Mouse (Mus musculus) forebrain, embryonic 14.5 days (tissue): ENCODE measurements at regions not wholly inside any gene's neighbourhood (a gene's known extent, or its start where the extent isn't known, plus 50 kb on each side); places are given as distances from the start of the nearest gene placed in this dataset.
"Not testable (repeated sequence)": the region's sequence is repeated elsewhere in the genome, so short reads cannot be mapped to it uniquely, and the experiment has no call there.

Source experiments
- ATAC-seq: fragments of 200-750 bp; cut with Nextera tagmentation; 2 replicates; pipeline ENCODE4 v1.8.0; 2017; ENCODE audit warnings: mild to moderate bottlenecking, moderate library complexity
- DNase-seq: peaks from one replicate; pipeline ENCODE4 v3.0.0-alpha.2; 2015; ENCODE audit warnings: low spot score
- H3K27ac ChIP-seq: fragments of 300-500 bp; sonication (generic); 2 replicates; pipeline ENCODE4 v1.5.1; 2014; ENCODE audit warnings: low read depth, mild to moderate bottlenecking, control low read depth, low read length, moderate library complexity
- H3K27me3 ChIP-seq: fragments of 300-500 bp; sonication (generic); replicated peaks from 2 replicates; pipeline ENCODE4 v1.6.1; 2014; ENCODE audit warnings: low read length, control low read depth, mixed read lengths; ENCODE audit not compliant: control insufficient read depth, insufficient read depth
- H3K36me3 ChIP-seq: fragments of 300-500 bp; sonication (generic); 2 replicates; pipeline ENCODE4 v1.6.1; 2014; ENCODE audit warnings: low read length, control low read depth; ENCODE audit not compliant: control insufficient read depth, insufficient read depth
- H3K4me1 ChIP-seq: fragments of 300-500 bp; sonication (generic); 2 replicates; pipeline ENCODE4 v1.6.1; 2014; ENCODE audit warnings: antibody characterized with exemption, low read length, control low read depth; ENCODE audit not compliant: control insufficient read depth, insufficient read depth
- H3K4me2 ChIP-seq: fragments of 300-500 bp; sonication (generic); 2 replicates; pipeline ENCODE4 v1.6.1; 2014; ENCODE audit warnings: mild to moderate bottlenecking, control low read depth, low read length
- H3K4me3 ChIP-seq: fragments of 300-500 bp; sonication (generic); 2 replicates; pipeline ENCODE4 v1.5.1; 2014; ENCODE audit warnings: low read depth, low read length, control low read depth
- H3K9ac ChIP-seq: fragments of 300-500 bp; sonication (generic); 2 replicates; pipeline ENCODE4 v1.6.1; 2014; ENCODE audit warnings: mild to moderate bottlenecking, low read length, control low read depth, moderate library complexity
- H3K9me3 ChIP-seq: fragments of 300-500 bp; sonication (generic); replicated peaks from 2 replicates; pipeline ENCODE4 v1.6.1; 2016; ENCODE audit warnings: low read length, control low read depth, mixed read lengths; ENCODE audit not compliant: control insufficient read depth
- WGBS: fragments of 180-500 bp; shearing (Covaris S2); extraction: QIAGEN DNeasy Blood & Tissue Kit; methylation state at CpG from one replicate; pipeline ENCODE4 v1.1.7; 2014; 5-methylcytosine and 5-hydroxymethylcytosine counted together

DNA sequence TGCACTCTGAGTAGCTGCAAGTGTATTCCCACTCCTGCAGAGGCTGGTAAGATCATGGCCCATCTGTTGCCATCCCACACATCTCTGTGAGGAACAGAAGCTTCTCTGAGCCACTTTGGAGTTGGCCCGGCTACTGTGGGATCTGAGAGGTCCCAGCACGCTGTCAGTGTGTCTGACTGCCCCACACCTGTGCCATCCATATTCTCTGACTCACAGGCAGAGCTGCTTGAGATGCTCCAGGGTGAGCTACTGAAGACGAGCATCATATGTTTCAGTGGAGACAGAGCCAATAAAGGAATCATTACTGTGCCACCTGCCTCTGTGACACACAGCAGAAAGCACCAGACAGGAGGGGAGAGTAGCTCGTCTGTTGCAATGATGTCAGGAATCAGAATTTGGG is 352.8 kb downstream of the Plekhb2 start:
- H3K9ac ChIP-seq: no peak overlapping the region
- H3K27ac ChIP-seq: no peak overlapping the region
- DNase-seq (no peak), ATAC-seq (no peak)
- no peak overlapping the region for H3K4me2 ChIP-seq
- H3K27me3 ChIP-seq: no peaks in the 10 kb centered on the region
- H3K36me3 ChIP-seq: no peaks in the 10 kb centered on the region
- 81% methylated on average over 4 of the region's 4 CpGs for WGBS
- H3K9me3 ChIP-seq: no peaks in the 10 kb centered on the region
- no peak overlapping the region for H3K4me3 ChIP-seq
- no peaks in the 10 kb centered on the region for H3K4me1 ChIP-seq

GRCm38 (mm10) chr1:35206834-35207529 is 357.2 kb downstream of the Plekhb2 start:
- Histone ChIP-seq H3K4me1 (no peaks in the 10 kb centered on the region), H3K4me2 (no peak overlapping the region), H3K9me3 (no peaks in the 10 kb centered on the region), H3K27ac (no peak overlapping the region), H3K4me3 (no peak overlapping the region), H3K36me3 (no peaks in the 10 kb centered on the region), H3K9ac (no peak overlapping the region), H3K27me3 (no peaks in the 10 kb centered on the region)
- no peak for DNase-seq
- 84% methylated on average over 11 of the region's 11 CpGs for WGBS
- ATAC-seq: no peak

- ATAC-seq (no peak), DNase-seq (peak; percentile 28)
- Histone ChIP-seq H3K9me3 (no peaks in the 10 kb centered on the region), H3K27me3 (no peaks in the 10 kb centered on the region), H3K27ac (no peak overlapping the region), H3K4me3 (no peak overlapping the region), H3K4me1 (no peaks in the 10 kb centered on the region), H3K4me2 (no peak overlapping the region), H3K9ac (no peak overlapping the region), H3K36me3 (no peaks in the 10 kb centered on the region)
- 72% methylated on average over 13 of the region's 13 CpGs for WGBS
Measured at GRCm38 (mm10) chr1:35212111-35212891, 362.5 kb downstream of the Plekhb2 start.

- 88% methylated on average over 10 of the region's 10 CpGs for WGBS
- ATAC-seq: no peak
- no peaks in the 10 kb centered on the region for H3K36me3 ChIP-seq
Measured at GRCm38 (mm10) chr1:35213875-35214274, 364.1 kb downstream of the Plekhb2 start.

GRCm38 (mm10) chr1:35216411-35216810 is 366.6 kb downstream of the Plekhb2 start:
- no peaks in the 10 kb centered on the region for H3K9me3 ChIP-seq
- DNase-seq (no peak), ATAC-seq (no peak)
- 92% methylated on average over 8 of the region's 8 CpGs for WGBS
- no peaks in the 10 kb centered on the region for H3K36me3 ChIP-seq
- no peaks in the 10 kb centered on the region for H3K4me1 ChIP-seq
- H3K9ac ChIP-seq: no peak overlapping the region
- H3K4me3 ChIP-seq: no peak overlapping the region
- no peak overlapping the region for H3K4me2 ChIP-seq
- no peaks in the 10 kb centered on the region for H3K27me3 ChIP-seq
- no peak overlapping the region for H3K27ac ChIP-seq

More at GRCm38 (mm10) chr1:35213875-35214274, 364.1 kb downstream of the Plekhb2 start:
- H3K27me3 ChIP-seq: no peaks in the 10 kb centered on the region
- no peak overlapping the region for H3K4me2 ChIP-seq
- no peaks in the 10 kb centered on the region for H3K9me3 ChIP-seq
- H3K4me3 ChIP-seq: no peak overlapping the region
- DNase-seq: no peak
- H3K9ac ChIP-seq: no peak overlapping the region
- no peaks in the 10 kb centered on the region for H3K4me1 ChIP-seq
- no peak overlapping the region for H3K27ac ChIP-seq

DNA sequence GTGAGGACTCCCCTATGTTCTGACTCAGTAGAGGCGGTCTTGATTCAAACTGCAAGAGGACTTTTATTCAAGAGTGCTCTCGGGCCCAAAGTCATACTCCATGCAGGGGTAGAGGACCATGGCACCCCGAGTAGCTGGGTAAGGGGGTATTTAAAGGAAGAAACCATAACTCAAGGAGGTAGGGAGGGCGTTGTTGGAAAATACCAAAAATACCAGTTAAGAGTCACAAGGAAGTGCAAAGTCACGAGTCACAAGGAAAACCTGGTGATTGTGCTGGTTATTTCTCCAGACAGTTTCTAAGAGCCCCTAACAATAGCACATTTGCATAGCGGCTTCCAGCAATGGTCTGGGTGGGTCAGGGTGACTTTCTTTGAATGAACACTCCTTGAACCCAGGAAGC is 370.4 kb downstream of the Plekhb2 start:
- H3K4me1 ChIP-seq, H3K4me3 ChIP-seq, H3K9me3 ChIP-seq, H3K36me3 ChIP-seq, ATAC-seq, H3K27me3 ChIP-seq, DNase-seq, H3K27ac ChIP-seq, H3K9ac ChIP-seq, H3K4me2 ChIP-seq: not testable (repeated sequence)
- WGBS: 92% methylated on average over 6 of the region's 6 CpGs

DNA sequence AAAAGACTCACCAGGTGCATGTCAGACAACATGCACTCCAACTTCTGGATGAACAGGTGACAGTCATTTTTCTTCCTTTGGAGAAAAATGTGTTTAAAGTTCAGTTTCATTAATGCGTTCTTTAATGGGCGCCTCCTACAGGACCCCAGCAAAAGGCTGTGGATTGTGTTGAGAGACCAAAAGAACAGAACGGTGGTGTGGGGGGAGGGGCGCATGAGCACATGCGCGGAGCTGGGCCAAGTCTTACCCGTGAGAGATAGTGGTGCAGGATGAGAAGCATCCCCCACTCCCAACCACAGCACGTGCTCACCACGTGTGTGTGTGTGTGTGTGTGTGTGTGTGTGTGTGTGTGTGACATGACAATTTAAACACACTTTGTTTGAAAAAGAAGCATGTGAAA is 371.0 kb downstream of the Plekhb2 start:
- no peaks in the 10 kb centered on the region for H3K4me1 ChIP-seq
- H3K4me3 ChIP-seq: no peak overlapping the region
- DNase-seq: no peak
- H3K9ac ChIP-seq: no peak overlapping the region
- no peaks in the 10 kb centered on the region for H3K27me3 ChIP-seq
- H3K36me3 ChIP-seq: no peaks in the 10 kb centered on the region
- H3K9me3 ChIP-seq: no peaks in the 10 kb centered on the region
- no peak overlapping the region for H3K27ac ChIP-seq
- no peak for ATAC-seq
- WGBS: 91% methylated on average over 9 of the region's 9 CpGs
- H3K4me2 ChIP-seq: no peak overlapping the region

- H3K9me3 ChIP-seq: no peaks in the 10 kb centered on the region
- 21% methylated on average over 2 of the region's 2 CpGs for WGBS
- DNase-seq: no peak
Measured at GRCm38 (mm10) chr1:35232592-35232991, 382.8 kb downstream of the Plekhb2 start.

DNA sequence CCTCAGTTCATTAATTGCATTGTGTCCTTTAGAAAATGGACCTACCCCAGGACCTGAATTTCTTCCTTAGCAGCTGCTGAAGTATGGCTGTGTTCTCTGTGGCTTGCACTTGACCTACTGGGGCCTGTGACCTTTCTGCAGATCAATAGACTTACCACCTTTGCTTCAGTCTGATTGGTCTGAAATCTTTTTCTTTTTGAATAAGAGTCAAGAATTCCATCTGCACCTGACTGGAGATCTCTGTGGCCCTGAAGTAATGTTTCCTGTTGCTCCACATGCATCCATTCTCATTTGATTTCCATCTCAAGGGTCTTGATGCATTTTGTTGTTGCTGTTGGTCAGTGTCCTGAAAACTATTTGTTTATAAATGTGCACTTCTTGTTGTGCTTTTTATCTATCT is 388.4 kb downstream of the Plekhb2 start:
- DNase-seq (no peak), ATAC-seq (no peak)
- no peaks in the 10 kb centered on the region for H3K27me3 ChIP-seq
- H3K27ac ChIP-seq: no peak overlapping the region
- H3K4me2 ChIP-seq: no peak overlapping the region
- no peak overlapping the region for H3K4me3 ChIP-seq
- H3K9me3 ChIP-seq: no peaks in the 10 kb centered on the region
- H3K9ac ChIP-seq: no peak overlapping the region
- H3K36me3 ChIP-seq: no peaks in the 10 kb centered on the region
- H3K4me1 ChIP-seq: peaks cover 3% of the 10 kb centered on the region; the same call in 1 of the 2 replicates

More at GRCm38 (mm10) chr1:35232592-35232991, 382.8 kb downstream of the Plekhb2 start:
- Histone ChIP-seq H3K9ac (no peak overlapping the region), H3K4me3 (no peak overlapping the region), H3K27me3 (no peaks in the 10 kb centered on the region), H3K36me3 (no peaks in the 10 kb centered on the region), H3K27ac (no peak overlapping the region), H3K4me2 (no peak overlapping the region), H3K4me1 (no peaks in the 10 kb centered on the region)
- ATAC-seq: no peak
